Mouse (Mus musculus) kidney, postnatal 0 days (tissue): ENCODE results near the gene Rnf123. TPM values are rescaled to one million over a fixed set of nuclear protein-coding genes. Genes with fewer than 3 reads are reported as not detected.

Experiments used
- ATAC-seq: fragments of 200-750 bp; cut with Nextera tagmentation; replicated peaks from 2 replicates; pipeline ENCODE4 v1.8.0; 2017; ENCODE audit warnings: low read depth, moderate number of reproducible peaks, moderate TSS enrichment, moderate library complexity; ENCODE audit not compliant: low FRiP score
- DNase-seq: peaks from one replicate; pipeline ENCODE4 v3.0.0-alpha.2; 2016; ENCODE audit warnings: low spot score
- H3K27ac ChIP-seq: fragments of 300-500 bp; sonication (generic); 2 replicates; pipeline ENCODE4 v1.5.1; 2014; ENCODE audit warnings: mild to moderate bottlenecking
- H3K27me3 ChIP-seq: fragments of 300-500 bp; sonication (generic); 2 replicates; pipeline ENCODE4 v1.6.1; 2014; ENCODE audit warnings: low read length, mixed read lengths; ENCODE audit not compliant: insufficient read depth
- H3K36me3 ChIP-seq: fragments of 300-500 bp; sonication (generic); 2 replicates; pipeline ENCODE4 v1.6.1; 2014; ENCODE audit warnings: low read length, mixed read lengths; ENCODE audit not compliant: insufficient read depth
- H3K4me1 ChIP-seq: fragments of 300-500 bp; sonication (generic); replicated peaks from 2 replicates; pipeline ENCODE4 v1.6.1; 2014; ENCODE audit warnings: antibody characterized with exemption, low read length, mixed read lengths; ENCODE audit not compliant: insufficient read depth
- H3K4me2 ChIP-seq: fragments of 300-500 bp; sonication (generic); 2 replicates; pipeline ENCODE4 v1.6.1; 2014; ENCODE audit warnings: mild to moderate bottlenecking, low read length, moderate library complexity, mixed read lengths
- H3K4me3 ChIP-seq: fragments of 300-500 bp; sonication (generic); replicated peaks from 2 replicates; pipeline ENCODE4 v1.5.1; 2014; ENCODE audit warnings: low read depth, low read length
- H3K9ac ChIP-seq: fragments of 300-500 bp; sonication (generic); 2 replicates; pipeline ENCODE4 v1.6.1; 2014; ENCODE audit warnings: low read depth, low read length
- H3K9me3 ChIP-seq: fragments of 300-500 bp; sonication (generic); replicated peaks from 2 replicates; pipeline ENCODE4 v1.6.1; 2016; ENCODE audit warnings: low read length, inconsistent platforms, mixed read lengths
- CTCF ChIP-seq: IDR thresholded peaks from 2 replicates; pipeline ENCODE4 v1.5.1; 2016; ENCODE audit warnings: antibody characterized with exemption, low read depth, mild to moderate bottlenecking, moderate library complexity
- WGBS: fragments of 180-500 bp; shearing (Covaris S2); extraction: QIAGEN DNeasy Blood & Tissue Kit; methylation state at CpG from one replicate; pipeline ENCODE4 v1.1.7; 2014; 5-methylcytosine and 5-hydroxymethylcytosine counted together
- polyA plus RNA-seq: library from polyadenylated mRNA; unstranded; fragments of >200 nt; fragmentation: Nextera tagmentation; extraction: Ambion mirVana; gene quantifications from 2 replicates; pipeline ENCODE4 v1.2.1, GENCODE M21; 2015

Gene Rnf123
- polyA plus RNA-seq, 1 experiment from 2014 or later: 24.6 TPM

DNA sequence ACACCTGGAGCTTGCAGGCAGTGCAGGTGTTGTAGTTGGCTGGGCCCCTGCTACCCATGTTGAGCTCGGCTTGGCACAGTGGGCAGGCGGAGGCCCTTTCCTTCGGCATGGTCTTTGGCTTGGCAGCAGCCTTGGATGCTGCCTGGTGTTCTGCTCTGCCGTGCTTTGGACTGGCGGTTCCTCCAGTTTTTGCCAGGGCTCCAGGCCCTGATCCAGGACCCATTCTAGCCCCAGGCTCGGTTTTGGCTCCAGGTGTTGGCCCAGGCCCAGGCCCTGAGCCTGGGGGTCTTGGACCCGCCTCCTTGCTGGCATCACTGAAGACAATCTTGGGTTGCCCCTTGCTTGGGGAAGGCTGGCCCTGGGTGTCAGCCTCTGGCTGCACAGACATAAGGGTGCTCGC lies 42.6 kb upstream of the Rnf123 start:
- TF ChIP-seq CTCF: no peak
- no peaks in the 10 kb centered on the region for H3K9me3 ChIP-seq
- no peak overlapping the region for H3K4me3 ChIP-seq
- 83% methylated on average over 8 of the region's 8 CpGs for WGBS
- no peak overlapping the region for H3K9ac ChIP-seq
- H3K27me3 ChIP-seq: no peaks in the 10 kb centered on the region
- H3K36me3 ChIP-seq: no peaks in the 10 kb centered on the region
- ATAC-seq: no peak
- no peak overlapping the region for H3K4me2 ChIP-seq
- H3K27ac ChIP-seq: no peak overlapping the region
- DNase-seq: no peak
- H3K4me1 ChIP-seq: no peaks in the 10 kb centered on the region

DNA sequence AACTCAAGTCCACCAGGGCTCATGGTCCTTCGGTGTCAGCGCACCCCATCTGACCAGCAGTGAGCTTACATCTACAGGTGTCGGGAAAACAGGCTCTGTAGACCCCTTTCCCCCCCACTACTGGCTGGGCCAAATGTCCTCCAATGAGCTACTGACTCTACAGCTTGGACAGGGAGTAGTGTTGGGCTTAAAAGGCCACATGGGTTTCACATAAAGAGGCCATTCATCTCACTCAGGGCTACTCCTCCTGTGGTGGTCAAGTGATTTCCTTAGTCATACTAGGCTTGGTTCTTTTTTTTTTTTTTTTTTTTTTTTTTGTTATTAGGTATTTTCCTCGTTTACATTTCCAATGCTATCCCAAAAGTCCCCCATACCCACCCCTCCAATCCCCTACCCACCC lies 40.8 kb upstream of the Rnf123 start:
- Histone ChIP-seq H3K4me1 (peaks cover 9% of the 10 kb centered on the region; the same call in 1 of the 2 replicates), H3K36me3 (no peaks in the 10 kb centered on the region), H3K4me2 (no peak overlapping the region), H3K27me3 (no peaks in the 10 kb centered on the region), H3K27ac (no peak overlapping the region), H3K9ac (no peak overlapping the region), H3K4me3 (no peak overlapping the region), H3K9me3 (no peaks in the 10 kb centered on the region)
- no peak for DNase-seq
- WGBS: 79% methylated on average over 4 of the region's 4 CpGs
- ATAC-seq: no peak
- no peak for TF ChIP-seq CTCF

GRCm38 (mm10) chr9:108121170-108121969 lies 38.2 kb upstream of the Rnf123 start:
- Histone ChIP-seq H3K27me3 (no peaks in the 10 kb centered on the region), H3K9me3 (no peaks in the 10 kb centered on the region), H3K9ac (no peak overlapping the region), H3K36me3 (no peaks in the 10 kb centered on the region), H3K4me1 (peaks cover 9% of the 10 kb centered on the region; the same call in 1 of the 2 replicates), H3K4me3 (no peak overlapping the region), H3K4me2 (no peak overlapping the region), H3K27ac (no peak overlapping the region)
- TF ChIP-seq CTCF: no peak
- WGBS: 85% methylated on average over 10 of the region's 10 CpGs
- ATAC-seq (no peak), DNase-seq (no peak)

DNA sequence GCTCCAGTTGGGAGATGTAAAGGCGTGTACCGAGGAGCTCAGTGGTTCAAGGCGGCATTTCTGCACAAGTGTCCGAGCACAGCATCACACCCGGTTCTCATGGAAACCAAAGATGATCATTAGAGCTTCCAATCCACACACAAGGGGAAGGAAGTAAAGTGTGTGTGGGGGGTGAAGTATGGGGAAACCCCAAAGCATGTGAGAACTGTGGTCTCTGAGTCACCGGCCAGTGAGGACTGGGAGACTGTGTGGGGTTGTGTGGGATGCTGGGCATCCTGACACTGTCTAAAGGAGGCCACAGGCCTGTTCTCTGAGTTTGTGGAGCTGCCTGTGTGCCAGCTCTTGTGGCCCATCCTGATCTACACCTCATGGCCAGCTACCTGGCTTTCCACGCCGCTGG lies 37.5 kb upstream of the Rnf123 start:
- WGBS: 90% methylated on average over 8 of the region's 8 CpGs
- H3K27me3 ChIP-seq: no peaks in the 10 kb centered on the region
- ATAC-seq: no peak
- peaks cover 9% of the 10 kb centered on the region; the same call in 1 of the 2 replicates for H3K4me1 ChIP-seq
- H3K36me3 ChIP-seq: no peaks in the 10 kb centered on the region
- no peak for TF ChIP-seq CTCF
- H3K27ac ChIP-seq: no peak overlapping the region
- no peak overlapping the region for H3K4me2 ChIP-seq
- H3K9ac ChIP-seq: no peak overlapping the region
- no peak overlapping the region for H3K4me3 ChIP-seq
- no peak for DNase-seq
- no peaks in the 10 kb centered on the region for H3K9me3 ChIP-seq

DNA sequence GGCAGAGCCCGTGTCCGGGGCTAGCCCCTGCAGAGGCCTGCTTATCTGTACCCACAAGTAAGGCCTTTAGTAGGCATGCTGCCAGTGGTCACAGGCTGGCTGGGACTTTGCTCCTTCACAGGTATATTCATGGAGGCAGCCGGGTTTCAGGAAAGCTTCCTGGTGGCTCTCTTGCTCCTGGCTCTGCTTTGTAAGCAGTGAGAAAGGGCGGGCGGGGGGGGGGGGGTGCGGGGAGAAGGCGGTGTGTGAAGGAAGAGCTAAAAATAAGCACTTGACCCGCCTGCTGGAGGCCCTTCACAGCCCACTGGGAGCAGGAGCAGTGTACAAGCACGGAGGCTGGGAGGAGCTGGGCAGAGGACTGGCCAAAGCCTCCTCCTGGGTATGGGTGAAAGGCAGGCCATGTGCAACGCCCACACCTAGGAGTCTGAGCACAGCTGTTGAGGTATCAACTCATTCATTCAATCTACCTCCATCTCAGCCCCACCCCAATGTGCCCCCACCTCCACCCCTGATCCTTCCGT lies 36.8 kb upstream of the Rnf123 start:
- Histone ChIP-seq H3K9ac (no peak overlapping the region), H3K36me3 (no peaks in the 10 kb centered on the region), H3K9me3 (no peaks in the 10 kb centered on the region), H3K4me3 (no peak overlapping the region), H3K4me2 (no peak overlapping the region), H3K4me1 (peaks cover 9% of the 10 kb centered on the region; the same call in 1 of the 2 replicates), H3K27me3 (no peaks in the 10 kb centered on the region; the same call in 1 of the 2 replicates), H3K27ac (peak overlapping the region; percentile 79)
- DNase-seq: peak; percentile 75
- TF ChIP-seq CTCF: no peak
- WGBS: 37% methylated on average over 7 of the region's 11 CpGs
- ATAC-seq: peak; percentile 93

- Histone ChIP-seq H3K4me3 (no peak overlapping the region), H3K4me2 (no peak overlapping the region), H3K9ac (no peak overlapping the region), H3K36me3 (no peaks in the 10 kb centered on the region), H3K27ac (no peak overlapping the region), H3K9me3 (no peaks in the 10 kb centered on the region), H3K4me1 (peaks cover 9% of the 10 kb centered on the region; the same call in 1 of the 2 replicates), H3K27me3 (no peaks in the 10 kb centered on the region; the same call in 1 of the 2 replicates)
- DNase-seq (no peak), ATAC-seq (no peak)
- TF ChIP-seq CTCF: no peak
- 52% methylated on average over 4 of the region's 4 CpGs for WGBS
Measured at GRCm38 (mm10) chr9:108117143-108117542, 34.0 kb upstream of the Rnf123 start.
